Mouse (Mus musculus) MEL (cell line): ENCODE measurements around the gene Tnk2. TPM values are rescaled to one million over a fixed set of nuclear protein-coding genes. Genes with fewer than 3 reads are reported as not detected.

Experiments used
- DNase-seq: peaks from one replicate; pipeline ENCODE4 v3.0.0; 2011; ENCODE audit warnings: low read depth, low spot score
- H3K27ac ChIP-seq: 2 replicates; pipeline ENCODE4 v1.5.1; 2012; ENCODE audit warnings: low read depth, mild to moderate bottlenecking, control low read depth, low read length, moderate library complexity; ENCODE audit not compliant: control insufficient read depth
- H3K27me3 ChIP-seq, 2 experiments: fragments of 150-350 bp in 1 of 2; sonication (generic) in 1 of 2; 2 replicates each; pipeline ENCODE4 v1.6.1; 2012; ENCODE audit warnings: low read length in 2 of 2, mild to moderate bottlenecking in 2 of 2, improper control_type of control experiment in 1 of 2, moderate library complexity in 1 of 2; ENCODE audit not compliant: insufficient read depth in 2 of 2, control insufficient read depth in 1 of 2
- H3K36me3 ChIP-seq, 2 experiments: 2 replicates each; pipeline ENCODE4 v1.6.1; 2012 to 2014; ENCODE audit warnings: low read length in 2 of 2, improper control_type of control experiment in 1 of 2, inconsistent platforms in 1 of 2, mild to moderate bottlenecking in 1 of 2; ENCODE audit not compliant: insufficient read depth in 2 of 2, control insufficient read depth in 1 of 2
- H3K4me1 ChIP-seq, 2 experiments: fragments of 150-350 bp in 1 of 2; sonication (generic) in 1 of 2; 2 replicates each; pipeline ENCODE4 v1.6.1; 2012; ENCODE audit warnings: low read length in 2 of 2, improper control_type of control experiment in 1 of 2, mild to moderate bottlenecking in 1 of 2; ENCODE audit not compliant: insufficient read depth in 2 of 2, control insufficient read depth in 1 of 2
- H3K4me3 ChIP-seq, 2 experiments: fragments of 150-350 bp in 1 of 2; sonication (generic) in 1 of 2; 2 replicates each; pipeline ENCODE4 v1.5.1; 2012; ENCODE audit warnings: low read depth in 2 of 2, low read length in 2 of 2, mild to moderate bottlenecking in 2 of 2, moderate library complexity in 2 of 2, control low read depth in 1 of 2, improper control_type of control experiment in 1 of 2; ENCODE audit not compliant: control insufficient read depth in 1 of 2, insufficient read depth in 1 of 2
- H3K79me2 ChIP-seq: 2 replicates; pipeline ENCODE4 v1.6.1; 2012; ENCODE audit warnings: mild to moderate bottlenecking, low read length, moderate library complexity; ENCODE audit not compliant: control insufficient read depth, poor library complexity, insufficient read depth
- H3K9ac ChIP-seq: 2 replicates; pipeline ENCODE4 v1.6.1; 2012; ENCODE audit warnings: low read depth, mild to moderate bottlenecking, control low read depth, low read length, moderate library complexity; ENCODE audit not compliant: control insufficient read depth, poor library complexity, severe bottlenecking
- H3K9me3 ChIP-seq: fragments of 150-350 bp; sonication (generic); replicated peaks from 2 replicates; pipeline ENCODE4 v1.6.1; 2012; ENCODE audit warnings: mild to moderate bottlenecking, low read length, improper control_type of control experiment, moderate library complexity; ENCODE audit not compliant: insufficient read depth
- BHLHE40 ChIP-seq: IDR thresholded peaks from 2 replicates; pipeline ENCODE4 v1.6.1; 2012; ENCODE audit warnings: low read depth, mild to moderate bottlenecking, inconsistent platforms, low read length, improper control_type of control experiment, borderline replicate concordance
- CHD1 ChIP-seq: IDR thresholded peaks from 2 replicates; pipeline ENCODE4 v1.6.1; 2012; ENCODE audit warnings: low read depth, mild to moderate bottlenecking, inconsistent platforms, low read length, improper control_type of control experiment
- CHD2 ChIP-seq: IDR thresholded peaks from 2 replicates; pipeline ENCODE4 v1.6.1; 2011; ENCODE audit warnings: low read length, improper control_type of control experiment
- CTCF ChIP-seq, 3 experiments: IDR thresholded peaks in 2 of 3; conservative IDR thresholded peaks in 1 of 3; 2 replicates each; pipeline ENCODE4 v1.5.1; 2011 to 2012; ENCODE audit warnings: low read length in 3 of 3, low read depth in 2 of 3, mild to moderate bottlenecking in 2 of 3, improper control_type of control experiment in 1 of 3, inconsistent platforms in 1 of 3, mixed read lengths in 1 of 3, moderate library complexity in 1 of 3; ENCODE audit not compliant: control insufficient read depth in 1 of 3, insufficient read depth in 1 of 3, poor library complexity in 1 of 3, severe bottlenecking in 1 of 3
- ELF1 ChIP-seq: IDR thresholded peaks from 2 replicates; pipeline ENCODE4 v1.6.1; 2014; ENCODE audit warnings: low read depth, mild to moderate bottlenecking, inconsistent platforms, low read length, improper control_type of control experiment, moderate library complexity
- EP300 ChIP-seq, 2 experiments: IDR thresholded peaks; 2 replicates each; pipeline ENCODE4 v1.6.1; 2011; ENCODE audit warnings: improper control_type of control experiment in 2 of 2, low read length in 2 of 2, low read depth in 1 of 2, mild to moderate bottlenecking in 1 of 2
- ETS1 ChIP-seq: IDR thresholded peaks from 2 replicates; pipeline ENCODE4 v1.6.1; 2012; ENCODE audit warnings: low read depth, mild to moderate bottlenecking, inconsistent platforms, low read length, improper control_type of control experiment, moderate library complexity
- GABPA ChIP-seq: IDR thresholded peaks from 2 replicates; pipeline ENCODE4 v1.6.1; 2012; ENCODE audit warnings: low read depth, mild to moderate bottlenecking, inconsistent platforms, low read length, improper control_type of control experiment, moderate library complexity
- GATA1 ChIP-seq: IDR thresholded peaks from 2 replicates; pipeline ENCODE4 v1.6.1; 2011; ENCODE audit warnings: low read depth, low read length, improper control_type of control experiment
- HCFC1 ChIP-seq: IDR thresholded peaks from 2 replicates; pipeline ENCODE4 v1.6.1; 2012; ENCODE audit warnings: low read depth, mild to moderate bottlenecking, inconsistent platforms, low read length, improper control_type of control experiment, moderate library complexity
- KAT2A ChIP-seq: conservative IDR thresholded peaks from 2 replicates; pipeline ENCODE4 v1.6.1; 2012; ENCODE audit warnings: low read depth, low read length, improper control_type of control experiment, inconsistent platforms
- MAFK ChIP-seq: IDR thresholded peaks from 2 replicates; pipeline ENCODE4 v1.6.1; 2011; ENCODE audit warnings: low read depth, mild to moderate bottlenecking, low read length, improper control_type of control experiment, borderline replicate concordance
- MAX ChIP-seq: IDR thresholded peaks from 2 replicates; pipeline ENCODE4 v1.6.1; 2011; ENCODE audit warnings: low read length, improper control_type of control experiment
- MAZ ChIP-seq: IDR thresholded peaks from 2 replicates; pipeline ENCODE4 v1.6.1; 2012; ENCODE audit warnings: low read depth, mild to moderate bottlenecking, inconsistent platforms, low read length, improper control_type of control experiment
- MEF2A ChIP-seq: IDR thresholded peaks from 2 replicates; pipeline ENCODE4 v1.6.1; 2014; ENCODE audit warnings: low read depth, mild to moderate bottlenecking, inconsistent platforms, low read length, improper control_type of control experiment; ENCODE audit not compliant: poor library complexity, insufficient replicate concordance, severe bottlenecking; ENCODE audit errors: extremely low read depth
- MXI1 ChIP-seq: IDR thresholded peaks from 2 replicates; pipeline ENCODE4 v1.6.1; 2011; ENCODE audit warnings: mild to moderate bottlenecking, low read depth, low read length, improper control_type of control experiment
- MYB ChIP-seq: IDR thresholded peaks from 2 replicates; pipeline ENCODE4 v1.6.1; 2011; ENCODE audit warnings: mild to moderate bottlenecking, low read depth, low read length, improper control_type of control experiment
- MYC ChIP-seq: IDR thresholded peaks from 2 replicates; pipeline ENCODE4 v1.6.1; 2011; ENCODE audit warnings: low read depth, mild to moderate bottlenecking, low read length, improper control_type of control experiment, moderate library complexity
- NELFE ChIP-seq: IDR thresholded peaks from 2 replicates; pipeline ENCODE4 v1.6.1; 2011; ENCODE audit warnings: low read depth, low read length, improper control_type of control experiment
- NRF1 ChIP-seq: IDR thresholded peaks from 2 replicates; pipeline ENCODE4 v1.6.1; 2014; ENCODE audit warnings: low read depth, mild to moderate bottlenecking, inconsistent platforms, low read length, improper control_type of control experiment, moderate library complexity; ENCODE audit not compliant: poor library complexity, insufficient read depth, severe bottlenecking
- POLR2A ChIP-seq, 2 experiments: IDR thresholded peaks; 2 replicates each; pipeline ENCODE4 v1.6.1; 2011 to 2012; ENCODE audit warnings: low read length in 2 of 2, mild to moderate bottlenecking in 2 of 2, control low read depth in 1 of 2, improper control_type of control experiment in 1 of 2, low read depth in 1 of 2, moderate library complexity in 1 of 2; ENCODE audit not compliant: control insufficient read depth in 1 of 2, insufficient read depth in 1 of 2, poor library complexity in 1 of 2
- POLR2AphosphoS2 ChIP-seq: IDR thresholded peaks from 2 replicates; pipeline ENCODE4 v1.6.1; 2011; ENCODE audit warnings: low read length, improper control_type of control experiment
- POLR2AphosphoS5 ChIP-seq: IDR thresholded peaks from 2 replicates; pipeline ENCODE4 v1.6.1; 2012; ENCODE audit warnings: low read depth, borderline replicate concordance, mild to moderate bottlenecking, inconsistent platforms, low read length, moderate library complexity, mixed read lengths
- RAD21 ChIP-seq: IDR thresholded peaks from 2 replicates; pipeline ENCODE4 v1.6.1; 2011; ENCODE audit warnings: mild to moderate bottlenecking, low read depth, low read length, improper control_type of control experiment
- RCOR1 ChIP-seq: IDR thresholded peaks from 2 replicates; pipeline ENCODE4 v1.6.1; 2012; ENCODE audit warnings: low read depth, mild to moderate bottlenecking, inconsistent platforms, low read length, improper control_type of control experiment
- SIN3A ChIP-seq: IDR thresholded peaks from 2 replicates; pipeline ENCODE4 v1.6.1; 2012; ENCODE audit warnings: low read length, improper control_type of control experiment, inconsistent platforms
- SMC3 ChIP-seq: IDR thresholded peaks from 2 replicates; pipeline ENCODE4 v1.6.1; 2011; ENCODE audit warnings: low read depth, low read length, improper control_type of control experiment
- TAL1 ChIP-seq: IDR thresholded peaks from 2 replicates; pipeline ENCODE4 v1.6.1; 2012; ENCODE audit warnings: mild to moderate bottlenecking, inconsistent platforms, low read length, moderate library complexity, mixed read lengths
- TBP ChIP-seq: IDR thresholded peaks from 2 replicates; pipeline ENCODE4 v1.8.0; 2011; ENCODE audit warnings: low read depth, low read length, improper control_type of control experiment
- TCF12 ChIP-seq: IDR thresholded peaks from 2 replicates; pipeline ENCODE4 v1.6.1; 2014; ENCODE audit warnings: low read depth, mild to moderate bottlenecking, inconsistent platforms, low read length, improper control_type of control experiment, moderate library complexity
- UBTF ChIP-seq: IDR thresholded peaks from 2 replicates; pipeline ENCODE4 v1.6.1; 2012; ENCODE audit warnings: low read depth, mild to moderate bottlenecking, inconsistent platforms, low read length, improper control_type of control experiment, moderate library complexity, borderline replicate concordance; ENCODE audit not compliant: insufficient read depth
- USF2 ChIP-seq, 2 experiments: IDR thresholded peaks; 2 replicates each; pipeline ENCODE4 v1.6.1; 2011 to 2012; ENCODE audit warnings: improper control_type of control experiment in 2 of 2, low read length in 2 of 2, borderline replicate concordance in 1 of 2, inconsistent platforms in 1 of 2, low read depth in 1 of 2, mild to moderate bottlenecking in 1 of 2; ENCODE audit not compliant: insufficient read depth in 1 of 2
- ZC3H11A ChIP-seq: IDR thresholded peaks from 2 replicates; pipeline ENCODE4 v1.6.1; 2012; ENCODE audit warnings: low read depth, mild to moderate bottlenecking, inconsistent platforms, low read length, improper control_type of control experiment
- ZKSCAN1 ChIP-seq: IDR thresholded peaks from 2 replicates; pipeline ENCODE4 v1.6.1; 2012; ENCODE audit warnings: low read depth, mild to moderate bottlenecking, inconsistent platforms, low read length, improper control_type of control experiment, moderate library complexity
- ZMIZ1 ChIP-seq: IDR thresholded peaks from 2 replicates; pipeline ENCODE4 v1.6.1; 2012; ENCODE audit warnings: low read depth, mild to moderate bottlenecking, inconsistent platforms, low read length, improper control_type of control experiment, moderate library complexity
- ZNF384 ChIP-seq: IDR thresholded peaks from 2 replicates; pipeline ENCODE4 v1.6.1; 2012; ENCODE audit warnings: low read depth, mild to moderate bottlenecking, inconsistent platforms, low read length, improper control_type of control experiment
- polyA plus RNA-seq, 2 experiments: library from polyadenylated mRNA; stranded (reverse) in 1 of 2; unstranded in 1 of 2; fragments of >175 nt in 1 of 2; fragments of >200 nt in 1 of 2; gene quantifications; 2 replicates each; pipeline versions ENCODE4 v1.2.1 to v1.2.4; 2012; ENCODE audit warnings: low replicate concordance in 2 of 2, low read depth in 1 of 2; ENCODE audit not compliant: insufficient read length in 2 of 2, insufficient read depth in 1 of 2, missing spikeins in 1 of 2
- total RNA-seq: library from RNA; depleted of rRNA; stranded (reverse); fragments of 300-350 nt; gene quantifications from 2 replicates; pipeline ENCODE4 v1.2.3, GENCODE M21; 2012

The Tnk2 gene
- total and polyA plus RNA-seq, 3 experiments = 34.8 to 77.0 TPM; not detected in 1

DNA sequence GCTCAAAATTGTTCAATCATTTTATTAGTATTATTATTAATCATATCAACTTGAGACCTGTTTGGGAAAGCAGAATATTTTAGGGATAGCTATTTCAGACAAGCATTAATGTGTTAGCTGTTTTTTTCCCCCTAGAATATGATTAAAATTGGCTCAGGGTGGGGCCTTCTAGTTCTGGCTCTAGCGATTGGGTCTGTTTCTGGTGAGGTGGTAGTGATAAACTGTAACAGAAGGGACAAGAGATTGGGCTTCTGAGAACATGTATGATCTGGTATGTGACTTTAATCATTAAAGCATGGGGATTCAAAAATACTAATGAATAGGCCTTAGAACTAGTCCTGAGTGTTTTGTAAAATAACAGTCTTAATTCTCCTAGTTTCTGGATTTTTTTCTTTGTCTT lies 31.6 kb upstream of the Tnk2 start:
- H3K4me3 ChIP-seq = peak overlapping the region in 1 of 2 experiments; percentile 84; a peak in 2 of 4 replicates
- TF ChIP-seq MEF2A (no peak), ETS1 (peak; percentile 29; the same call in 1 of the 2 replicates), TAL1 (peak; percentile 50), USF2 (IDR thresholded peaks at IDR 0.05; ENCODE audit: borderline replicate concordance in 1 of 2, insufficient read depth in 1 of 2, low read depth in 1 of 2, low read length in 2 of 2) (no peak), TCF12 (no peak; the same call in 1 of the 2 replicates), MXI1 (no peak; the same call in 1 of the 2 replicates), KAT2A (no peak), NELFE (no peak), NRF1 (no peak), GABPA (no peak), ELF1 (no peak), TBP (no peak), ZNF384 (no peak), MAFK (no peak), CTCF (IDR thresholded peaks at IDR 0.05 in 2 of 3, conservative IDR thresholded peaks at IDR 0.05 in 1 of 3; ENCODE audit: control insufficient read depth in 1 of 3, insufficient read depth in 1 of 3, low read depth in 2 of 3, low read length in 3 of 3, poor library complexity in 1 of 3, severe bottlenecking in 1 of 3) (no peak), POLR2A (IDR thresholded peaks at IDR 0.05; ENCODE audit: control insufficient read depth in 1 of 2, insufficient read depth in 1 of 2, low read depth in 1 of 2, low read length in 2 of 2, poor library complexity in 1 of 2) (no peak; a peak in 1 of 4 replicates), RCOR1 (no peak), MAZ (no peak), BHLHE40 (no peak), SIN3A (no peak), RAD21 (no peak), POLR2AphosphoS5 (no peak), ZKSCAN1 (no peak), MYC (no peak), MAX (no peak), GATA1 (peak; percentile 34), CHD1 (no peak), MYB (no peak), HCFC1 (no peak), POLR2AphosphoS2 (no peak), ZC3H11A (no peak), CHD2 (no peak), EP300 (IDR thresholded peaks at IDR 0.05; ENCODE audit: low read depth in 1 of 2, low read length in 2 of 2) (peak in 1 of 2 experiments; percentile 56; a peak in 1 of 4 replicates), SMC3 (no peak), ZMIZ1 (no peak), UBTF (no peak)
- no peaks in the 10 kb centered on the region for H3K27me3 ChIP-seq
- H3K9me3 ChIP-seq = no peaks in the 10 kb centered on the region
- DNase-seq = peak; percentile 46
- peaks cover 45% of the 10 kb centered on the region for H3K79me2 ChIP-seq
- peaks cover 14 to 30% of the 10 kb centered on the region in 2 experiments for H3K4me1 ChIP-seq
- peak overlapping the region; percentile 25; the same call in 1 of the 2 replicates for H3K9ac ChIP-seq
- H3K36me3 ChIP-seq = peaks cover 32 to 48% of the 10 kb centered on the region in 2 experiments
- H3K27ac ChIP-seq = peak overlapping the region; percentile 42; the same call in 1 of the 2 replicates
